23 mouse cellular contexts compared by ENCODE assay signal in the genomic region with DNA sequence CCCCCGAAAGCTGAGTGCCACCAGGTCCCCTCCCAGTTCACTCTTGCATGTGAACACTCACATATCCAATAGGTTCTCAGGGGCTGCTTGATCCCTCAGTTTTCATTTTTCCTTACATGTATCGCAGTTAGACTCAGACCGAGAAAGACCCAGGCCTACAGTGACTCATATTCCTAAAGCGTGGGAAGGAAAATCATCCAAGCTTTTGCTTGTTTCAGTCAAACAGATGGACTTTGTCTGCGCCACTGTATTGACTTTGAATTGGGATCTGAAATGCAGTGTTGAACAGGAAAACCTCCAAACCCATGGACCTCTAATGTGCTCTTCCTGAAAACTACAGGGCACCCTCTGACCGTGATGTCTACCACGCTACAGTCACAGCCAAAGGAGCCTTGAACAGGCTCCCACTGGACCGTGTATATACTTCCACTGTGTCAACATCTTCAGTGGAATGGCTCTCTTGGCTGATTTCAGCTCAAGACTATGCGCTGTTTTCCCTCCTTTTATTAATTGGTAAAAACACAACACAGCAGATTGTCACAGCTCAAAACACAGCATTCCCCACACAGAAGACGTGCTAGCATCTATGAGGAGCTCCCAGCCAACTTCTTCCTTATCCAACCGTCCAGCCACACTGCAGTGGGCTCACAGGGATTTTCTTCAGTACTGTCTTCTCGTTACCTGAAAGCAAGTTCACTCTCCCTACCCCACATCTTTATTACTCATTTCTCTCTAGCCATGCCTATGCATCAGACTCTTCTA. TPM values are rescaled to one million over a fixed set of nuclear protein-coding genes. Genes with fewer than 3 reads are reported as not detected.
DNase-seq lines count a peak whose midpoint lies in the region; ATAC-seq and TF ChIP-seq lines count a peak whose summit lies in the region.
"Had no signal": no experiment of that assay in that cellular context is flagged by ENCODE, and none has a peak within 500 bp of the region (broad histone marks: within the 10 kb centered on the region; RNA-seq: fewer than 3 reads in every experiment).

No protein-coding gene starts in this region.

- H3K36me3 ChIP-seq in forebrain, postnatal 0 days (ENCODE audit: insufficient read depth): peaks cover 11% of the 10 kb centered on the region; the same call in 1 of the 2 replicates
- H3K36me3 ChIP-seq in forebrain, embryonic 10.5 days (replicated peaks): no peaks in the 10 kb centered on the region
- H3K36me3 ChIP-seq: heart, embryonic 10.5 days; hindbrain, embryonic 15.5 days; limb, embryonic 15.5 days; midbrain, embryonic 10.5 days had no signal

- no peaks in the 10 kb centered on the region for H3K27me3 ChIP-seq in forebrain, postnatal 0 days (ENCODE audit: insufficient read depth, low read length)
- H3K27me3 ChIP-seq in forebrain, embryonic 10.5 days (ENCODE audit: poor library complexity, severe bottlenecking): peaks cover 12% of the 10 kb centered on the region; the same call in 1 of the 2 replicates
- H3K27me3 ChIP-seq: hindbrain, embryonic 15.5 days; limb, embryonic 15.5 days; neural tube, embryonic 15.5 days had no signal

- H3K27ac ChIP-seq in forebrain, postnatal 0 days (ENCODE audit: low read depth, low read length): no peak overlapping the region
- H3K27ac ChIP-seq in forebrain, embryonic 10.5 days: no peak overlapping the region
- H3K27ac ChIP-seq in left cerebral cortex, adult 2 months: peak overlapping the region; percentile 44; the same call in 1 of the 2 replicates
- H3K27ac ChIP-seq: heart, embryonic 10.5 days; hindbrain, embryonic 15.5 days; kidney, postnatal 0 days; limb, embryonic 15.5 days; liver, embryonic 14.5 days; midbrain, embryonic 10.5 days; neural tube, embryonic 15.5 days had no signal

- peak; percentile 25 for DNase-seq in forebrain, postnatal 0 days
- DNase-seq in forebrain, embryonic 10.5 days (ENCODE audit: extremely low spot score, low spot score): no peak
- DNase-seq in left cerebral cortex, adult 2 months (ENCODE audit: extremely low spot score in 1 of 2, low spot score in 2 of 2): no peak
- no peak for DNase-seq in left cerebral cortex, postnatal 4 days
- peak; percentile 39 for DNase-seq in lung, postnatal 36 days
- DNase-seq in lung, adult 18-20 months: no peak
- DNase-seq in layer of hippocampus, postnatal 36 days: peak; percentile 18 to 21
- DNase-seq in gastrocnemius, postnatal 10 days: no peak
- DNase-seq: adrenal gland, postnatal 36 days; cerebellum, adult 11 months; cerebellum, postnatal 14 days; heart, postnatal 4 days; kidney, adult 2 months; thymus, adult 2 months; thymus, postnatal 4 days had no signal

- no peak for TF ChIP-seq CTCF in forebrain, postnatal 0 days (IDR thresholded peaks at IDR 0.05; ENCODE audit: low read depth)
- no peak for TF ChIP-seq CTCF in left cerebral cortex, adult 2 months (IDR thresholded peaks at IDR 0.05)

- H3K4me2 ChIP-seq in forebrain, postnatal 0 days (ENCODE audit: low read depth): no peak overlapping the region
- H3K4me2 ChIP-seq: hindbrain, embryonic 15.5 days; limb, embryonic 15.5 days; neural tube, embryonic 15.5 days had no signal

- H3K9me3 ChIP-seq in forebrain, postnatal 0 days (ENCODE audit: low read length): no peaks in the 10 kb centered on the region
- no peaks in the 10 kb centered on the region for H3K9me3 ChIP-seq in forebrain, embryonic 10.5 days
- H3K9me3 ChIP-seq: heart, embryonic 10.5 days; hindbrain, embryonic 15.5 days; limb, embryonic 15.5 days; midbrain, embryonic 10.5 days; neural tube, embryonic 15.5 days had no signal

- no peaks in the 10 kb centered on the region for H3K4me1 ChIP-seq in forebrain, postnatal 0 days (ENCODE audit: insufficient read depth)
- H3K4me1 ChIP-seq in forebrain, embryonic 10.5 days: no peaks in the 10 kb centered on the region
- H3K4me1 ChIP-seq: heart, embryonic 10.5 days; hindbrain, embryonic 15.5 days; midbrain, embryonic 10.5 days; neural tube, embryonic 15.5 days had no signal

- H3K4me3 ChIP-seq in forebrain, postnatal 0 days (ENCODE audit: low read depth, low read length): no peak overlapping the region
- no peak overlapping the region for H3K4me3 ChIP-seq in forebrain, embryonic 10.5 days
- no peak overlapping the region for H3K4me3 ChIP-seq in left cerebral cortex, adult 2 months
- H3K4me3 ChIP-seq: heart, embryonic 10.5 days; hindbrain, embryonic 15.5 days; limb, embryonic 15.5 days; midbrain, embryonic 10.5 days; neural tube, embryonic 15.5 days had no signal

- H3K9ac ChIP-seq in forebrain, postnatal 0 days: no peak overlapping the region
- H3K9ac ChIP-seq: hindbrain, embryonic 15.5 days; limb, embryonic 15.5 days; liver, embryonic 14.5 days; neural tube, embryonic 15.5 days had no signal

- intact Hi-C loops in left cerebral cortex, adult 2 months (cut with DNase I): no loop called here
- intact Hi-C loops in left cerebral cortex, postnatal 4 days (cut with DNase I): no loop called here

- ATAC-seq in forebrain, postnatal 0 days: peak; percentile 69
- ATAC-seq: CD4-positive, CD25-positive, alpha-beta regulatory T cell, adult 4 months had no signal

- 71% methylated on average over 12 of the region's 12 CpGs for WGBS in forebrain, postnatal 0 days
- 91% methylated on average over 12 of the region's 12 CpGs for WGBS in forebrain, embryonic 10.5 days

RNA-seq across cellular contexts. Expression of a gene that starts 36.7 kb away (rescaled TPM):
- total RNA-seq in forebrain, postnatal 0 days (2014; rRNA removed): 75.6 and 87.0 TPM in 2 replicates
- polyA plus RNA-seq in forebrain, postnatal 0 days (2015; fragmentation: Nextera tagmentation; extraction: Ambion mirVana): 27.1 and 31.0 TPM in 2 replicates
- 50.6 and 51.3 TPM in 2 replicates for polyA plus RNA-seq in forebrain, embryonic 10.5 days (2016; fragmentation: Nextera tagmentation; extraction: Ambion mirVana)
- total RNA-seq in left cerebral cortex, adult 2 months (2021): 10 to 100 TPM; 62.9 to 66.8 TPM
- total RNA-seq in left cerebral cortex, postnatal 4 days (2021): 10 to 100 TPM; 70.8 to 75.0 TPM
- 10 to 100 TPM; 66.7 to 68.0 TPM for total RNA-seq in layer of hippocampus, postnatal 36 days (2021)
- 10 to 100 TPM; 36.5 to 39.7 TPM for total RNA-seq in gastrocnemius, postnatal 10 days (2021)

Comparison
In these comparisons a context has a peak if more than half of its experiments do, and no peak if none do; other contexts are left out.
1. DNase-seq: peak in forebrain, postnatal 0 days (single experiment), lung, postnatal 36 days (single experiment) and layer of hippocampus, postnatal 36 days (2 of 2); none in forebrain, embryonic 10.5 days (single experiment), left cerebral cortex, adult 2 months (0 of 2), left cerebral cortex, postnatal 4 days (single experiment), lung, adult 18-20 months (0 of 2) and gastrocnemius, postnatal 10 days (single experiment).